Mouse (Mus musculus): Measurements from ENCODE around the gene Casd1. TPM values are rescaled to one million over a fixed set of nuclear protein-coding genes. Genes with fewer than 3 reads are reported as not detected.
"Not testable (repeated sequence)": the region's sequence is repeated elsewhere in the genome, so short reads cannot be mapped to it uniquely, and the experiment has no call there.

Gene Casd1
- polyA plus RNA-seq, 1 experiment from 2014 or later = 26.0 TPM

DNA sequence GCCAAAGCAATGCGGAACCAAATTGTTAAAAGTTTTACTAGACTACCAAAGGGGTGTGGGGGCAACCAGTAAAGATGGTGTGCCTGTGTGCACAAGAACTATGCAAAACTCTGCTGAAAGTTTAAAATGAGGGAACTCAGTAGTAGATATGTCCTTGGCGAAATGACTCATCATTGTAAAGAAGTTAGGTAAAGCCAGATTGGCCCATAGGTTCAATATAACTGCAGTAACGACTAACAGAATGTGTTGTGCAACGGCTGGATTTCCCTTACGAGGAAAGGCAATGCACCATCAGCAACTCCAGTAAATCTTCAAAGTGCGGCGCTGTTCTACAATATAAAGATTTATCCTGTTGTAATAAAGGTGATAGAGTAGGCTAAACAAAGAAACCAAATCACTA is 11.8 kb downstream of the Casd1 start:
- Histone ChIP-seq H3K36me3 (peaks cover 45% of the 10 kb centered on the region), H3K4me2 (no peak overlapping the region), H3K4me1 (peaks cover 9% of the 10 kb centered on the region), H3K4me3 (no peak overlapping the region), H3K27ac (replicated peaks) (no peak overlapping the region), H3K9ac (no peak overlapping the region), H3K27me3 (replicated peaks) (no peaks in the 10 kb centered on the region), H3K9me3 (0 out of 2 replicates have a peak, but pooled peaks cover 4% of the 10 kb centered on the region)
- ATAC-seq (ENCODE audit: extremely low read depth, insufficient number of reproducible peaks, low FRiP score, low TSS enrichment) = no peak
- WGBS = 91% methylated on average over 7 of the region's 7 CpGs

DNA sequence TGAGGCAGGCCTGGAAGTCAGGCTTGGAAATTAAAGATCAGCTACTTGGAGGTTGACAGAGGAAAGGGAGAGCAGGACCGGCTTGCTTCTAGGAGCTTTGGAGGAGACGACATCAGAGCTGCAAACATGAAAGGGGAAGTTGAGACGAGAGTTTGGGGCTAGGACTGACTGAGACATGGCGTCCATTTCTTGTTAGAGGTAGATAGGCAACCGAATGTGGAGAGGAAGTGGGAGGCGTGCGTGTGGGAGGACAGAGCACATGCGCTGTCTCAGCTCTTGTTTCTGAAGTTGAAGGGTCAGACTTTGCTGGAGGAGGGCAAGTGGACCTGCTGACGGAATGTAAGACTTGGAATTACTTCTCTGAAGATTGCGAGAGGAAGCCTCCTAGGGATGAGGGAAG is 17.3 kb downstream of the Casd1 start:
- Histone ChIP-seq H3K4me1 (no peaks in the 10 kb centered on the region), H3K9me3 (0 out of 2 replicates have a peak, but pooled peaks cover 4% of the 10 kb centered on the region), H3K4me2 (no peak overlapping the region), H3K4me3 (no peak overlapping the region), H3K9ac (no peak overlapping the region), H3K27me3 (replicated peaks) (no peaks in the 10 kb centered on the region), H3K27ac (replicated peaks) (no peak overlapping the region), H3K36me3 (peaks cover 50% of the 10 kb centered on the region)
- 65% methylated on average over 10 of the region's 10 CpGs for WGBS
- no peak for ATAC-seq (ENCODE audit: extremely low read depth, insufficient number of reproducible peaks, low FRiP score, low TSS enrichment)

DNA sequence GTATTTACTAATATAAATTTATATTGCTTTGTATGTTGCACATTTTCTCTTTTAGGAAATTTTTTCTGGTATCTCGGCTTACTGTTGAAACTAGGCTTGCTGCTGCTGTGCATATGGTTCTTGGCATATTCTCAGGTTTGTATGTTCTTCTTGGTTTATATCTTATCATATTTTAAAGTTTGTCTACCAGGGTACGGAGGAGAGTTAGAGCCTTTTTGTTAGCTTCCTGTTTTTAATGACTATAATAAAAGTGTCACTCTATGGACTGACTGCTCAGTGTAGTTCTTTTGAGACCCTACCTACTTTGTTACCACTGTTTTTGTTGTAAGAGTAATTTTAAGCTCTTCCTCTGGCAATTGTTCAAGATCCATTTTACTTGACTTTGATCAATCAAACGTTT is 30.8 kb downstream of the Casd1 start:
- H3K27ac ChIP-seq (replicated peaks) = no peak overlapping the region
- H3K9ac ChIP-seq = no peak overlapping the region
- ATAC-seq (ENCODE audit: extremely low read depth, insufficient number of reproducible peaks, low FRiP score, low TSS enrichment) = no peak
- H3K27me3 ChIP-seq (replicated peaks) = no peaks in the 10 kb centered on the region
- 68% methylated on average over 3 of the region's 3 CpGs for WGBS
- peaks cover 8% of the 10 kb centered on the region for H3K4me1 ChIP-seq
- no peak overlapping the region for H3K4me2 ChIP-seq
- H3K9me3 ChIP-seq = no peaks in the 10 kb centered on the region
- H3K4me3 ChIP-seq = no peak overlapping the region
- H3K36me3 ChIP-seq = peaks cover 34% of the 10 kb centered on the region

DNA sequence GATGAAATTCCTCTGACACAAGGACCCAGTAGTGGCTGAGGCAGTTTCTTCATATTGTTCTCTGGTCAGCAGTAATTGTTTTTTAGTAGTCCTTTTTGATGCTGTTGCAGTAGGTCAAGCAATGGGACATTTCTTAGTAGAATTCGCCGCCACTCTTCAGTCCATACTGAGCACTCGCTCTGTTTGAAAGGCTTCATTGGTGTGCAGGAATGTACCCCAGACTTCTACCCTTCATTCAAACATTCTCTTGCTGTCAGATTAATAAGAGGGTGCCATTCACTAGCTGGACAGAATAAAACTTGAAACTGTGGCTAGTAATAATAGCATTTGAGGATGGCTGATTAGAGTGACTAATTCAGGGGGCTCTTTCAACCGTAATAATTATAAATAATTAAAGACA is 32.5 kb downstream of the Casd1 start:
- 86% methylated on average over 4 of the region's 4 CpGs for WGBS
- no peak for ATAC-seq (ENCODE audit: extremely low read depth, insufficient number of reproducible peaks, low FRiP score, low TSS enrichment)
- peaks cover 45% of the 10 kb centered on the region for H3K36me3 ChIP-seq

DNA sequence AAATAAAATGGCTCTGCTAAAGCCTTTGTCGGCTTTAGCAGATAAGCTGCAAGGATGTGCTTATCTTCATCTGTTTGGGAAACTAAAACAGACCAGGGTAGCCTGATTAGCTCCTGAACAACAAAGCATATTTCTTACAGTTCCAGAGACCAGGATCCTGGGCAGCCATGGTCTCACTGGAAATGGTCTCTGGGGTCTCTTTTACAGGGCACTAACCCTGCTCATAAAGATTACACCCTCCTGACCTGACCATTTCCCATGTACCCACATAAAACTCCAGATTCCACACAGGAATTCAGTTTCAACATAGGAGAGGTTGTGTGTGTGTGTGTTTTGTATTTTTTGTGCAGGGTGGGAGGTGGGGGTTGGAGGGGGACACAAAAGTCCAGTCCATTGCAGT is 34.2 kb downstream of the Casd1 start:
- peaks cover 8% of the 10 kb centered on the region for H3K4me1 ChIP-seq
- ATAC-seq (ENCODE audit: extremely low read depth, insufficient number of reproducible peaks, low FRiP score, low TSS enrichment) = no peak
- H3K4me2 ChIP-seq = no peak overlapping the region
- H3K4me3 ChIP-seq = no peak overlapping the region
- H3K9me3 ChIP-seq = no peaks in the 10 kb centered on the region
- no peak overlapping the region for H3K9ac ChIP-seq
- H3K27me3 ChIP-seq (replicated peaks) = no peaks in the 10 kb centered on the region
- H3K27ac ChIP-seq (replicated peaks) = no peak overlapping the region
- 7% methylated on average over 1 of the region's 1 CpGs for WGBS
- H3K36me3 ChIP-seq = peaks cover 52% of the 10 kb centered on the region

More for the DNA sequence above, 32.5 kb downstream of the Casd1 start:
- Histone ChIP-seq H3K4me3 (no peak overlapping the region), H3K9ac (no peak overlapping the region), H3K27me3 (replicated peaks) (no peaks in the 10 kb centered on the region), H3K9me3 (no peaks in the 10 kb centered on the region), H3K4me1 (peaks cover 8% of the 10 kb centered on the region), H3K27ac (replicated peaks) (no peak overlapping the region), H3K4me2 (no peak overlapping the region)

DNA sequence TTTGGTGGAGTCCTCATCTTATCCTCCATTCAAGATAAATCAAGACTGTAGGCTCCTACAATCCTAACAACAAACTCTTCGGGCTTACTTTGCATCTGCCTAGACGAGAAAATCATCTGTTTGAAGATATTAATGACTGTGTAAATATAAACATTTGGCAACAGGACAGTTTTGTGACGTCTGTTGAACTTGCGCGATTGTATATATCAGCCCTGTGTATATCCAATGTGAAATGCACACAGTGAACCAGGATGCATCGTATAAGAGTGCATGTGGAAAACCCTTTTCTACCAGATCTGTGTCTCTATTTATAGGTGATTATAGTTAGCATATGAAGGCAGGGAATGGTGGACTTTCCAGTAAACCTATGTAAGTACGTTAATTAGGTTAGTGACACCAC is 41.4 kb downstream of the Casd1 start:
- H3K9me3 ChIP-seq = no peaks in the 10 kb centered on the region
- no peaks in the 10 kb centered on the region for H3K4me1 ChIP-seq
- no peak overlapping the region for H3K27ac ChIP-seq (replicated peaks)
- H3K9ac ChIP-seq = no peak overlapping the region
- H3K4me3 ChIP-seq = no peak overlapping the region
- no peaks in the 10 kb centered on the region for H3K27me3 ChIP-seq (replicated peaks)
- ATAC-seq (ENCODE audit: extremely low read depth, insufficient number of reproducible peaks, low FRiP score, low TSS enrichment) = no peak
- peaks cover 46% of the 10 kb centered on the region for H3K36me3 ChIP-seq
- H3K4me2 ChIP-seq = no peak overlapping the region
- WGBS = 75% methylated on average over 7 of the region's 7 CpGs

DNA sequence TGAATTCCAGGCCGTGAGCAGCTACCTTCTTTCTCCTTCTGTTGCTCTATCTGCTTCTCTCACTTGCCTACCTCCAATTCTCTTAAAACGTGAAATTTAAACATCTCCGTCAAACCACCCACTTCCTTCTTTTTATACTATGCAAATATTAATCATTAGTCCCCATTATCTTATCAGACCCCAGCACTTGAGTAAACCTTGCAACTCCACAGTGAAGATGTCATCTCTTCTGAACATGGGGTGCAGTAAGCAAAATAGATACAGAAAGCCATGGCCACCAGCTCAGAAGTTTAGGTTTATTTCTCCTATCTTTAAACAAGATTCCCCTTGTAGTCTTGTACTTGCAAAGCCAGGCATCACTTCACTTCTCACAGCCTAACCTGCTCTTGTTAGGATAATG is 46.7 kb downstream of the Casd1 start:
- no peak for ATAC-seq (ENCODE audit: extremely low read depth, insufficient number of reproducible peaks, low FRiP score, low TSS enrichment)
- Histone ChIP-seq H3K27ac (replicated peaks) (no peak overlapping the region), H3K27me3 (replicated peaks) (no peaks in the 10 kb centered on the region), H3K4me3 (no peak overlapping the region), H3K9me3 (no peaks in the 10 kb centered on the region), H3K4me1 (no peaks in the 10 kb centered on the region), H3K36me3 (peaks cover 3% of the 10 kb centered on the region; the same call in 1 of the 2 replicates), H3K4me2 (no peak overlapping the region), H3K9ac (no peak overlapping the region)
- 68% methylated on average over 3 of the region's 3 CpGs for WGBS

DNA sequence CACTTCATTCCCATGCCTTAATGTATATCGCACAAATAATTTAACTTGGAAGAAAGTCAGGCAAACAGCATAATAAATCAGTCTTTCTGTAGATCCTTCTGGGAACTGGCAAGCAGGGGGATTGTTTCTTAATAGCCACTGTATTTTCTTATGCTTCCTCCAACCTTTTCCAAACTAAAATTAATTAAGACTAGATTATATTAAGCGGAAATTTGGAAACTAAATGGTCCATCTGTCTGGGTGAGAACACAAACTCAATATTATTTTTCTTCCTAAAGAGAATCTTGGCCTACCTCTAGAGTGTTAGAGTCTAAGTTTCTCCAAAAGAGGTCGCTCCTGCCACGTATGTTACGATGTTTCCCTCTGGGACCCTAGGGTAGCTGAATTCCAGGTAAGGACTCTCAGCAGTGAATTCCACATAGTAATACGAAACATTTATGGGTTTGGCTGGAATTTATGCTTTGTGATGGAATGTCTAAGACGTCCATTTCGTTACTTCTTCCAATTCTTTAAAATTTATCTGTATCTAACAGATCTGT is 52.0 kb downstream of the Casd1 start:
- Histone ChIP-seq H3K4me2 (no peak overlapping the region), H3K4me3 (no peak overlapping the region), H3K9ac (no peak overlapping the region), H3K36me3 (no peaks in the 10 kb centered on the region), H3K27me3 (replicated peaks) (no peaks in the 10 kb centered on the region), H3K9me3 (no peaks in the 10 kb centered on the region), H3K4me1 (peaks cover 6% of the 10 kb centered on the region; the same call in 1 of the 2 replicates), H3K27ac (replicated peaks) (no peak overlapping the region)
- WGBS = 77% methylated on average over 8 of the region's 8 CpGs
- no peak for ATAC-seq (ENCODE audit: extremely low read depth, insufficient number of reproducible peaks, low FRiP score, low TSS enrichment)

DNA sequence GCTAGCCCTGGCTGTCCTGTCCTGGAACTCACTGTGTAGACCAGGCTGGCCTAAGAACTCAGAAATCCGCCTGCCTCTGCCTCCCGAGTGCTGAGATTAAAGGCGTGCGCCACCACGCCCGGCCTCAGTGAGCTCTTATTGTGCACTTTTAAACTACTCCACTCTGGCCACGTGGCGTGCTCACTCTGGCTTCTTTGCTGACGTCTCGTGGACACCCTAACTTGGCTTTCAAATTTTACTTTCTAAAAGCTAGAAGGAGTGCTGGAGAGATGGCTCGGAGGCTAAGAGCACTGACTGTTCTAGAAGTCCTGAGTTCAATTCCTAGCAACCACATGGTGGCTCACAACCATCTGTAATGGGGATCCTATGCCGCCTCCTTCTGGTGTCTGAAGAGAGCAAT is 53.1 kb downstream of the Casd1 start:
- not testable (repeated sequence) for H3K9me3 ChIP-seq; H3K36me3 ChIP-seq; H3K4me3 ChIP-seq; H3K4me2 ChIP-seq; H3K27ac ChIP-seq (replicated peaks); H3K4me1 ChIP-seq; H3K27me3 ChIP-seq (replicated peaks); H3K9ac ChIP-seq; ATAC-seq (ENCODE audit: extremely low read depth, insufficient number of reproducible peaks, low FRiP score, low TSS enrichment)
- WGBS = 89% methylated on average over 12 of the region's 12 CpGs

DNA sequence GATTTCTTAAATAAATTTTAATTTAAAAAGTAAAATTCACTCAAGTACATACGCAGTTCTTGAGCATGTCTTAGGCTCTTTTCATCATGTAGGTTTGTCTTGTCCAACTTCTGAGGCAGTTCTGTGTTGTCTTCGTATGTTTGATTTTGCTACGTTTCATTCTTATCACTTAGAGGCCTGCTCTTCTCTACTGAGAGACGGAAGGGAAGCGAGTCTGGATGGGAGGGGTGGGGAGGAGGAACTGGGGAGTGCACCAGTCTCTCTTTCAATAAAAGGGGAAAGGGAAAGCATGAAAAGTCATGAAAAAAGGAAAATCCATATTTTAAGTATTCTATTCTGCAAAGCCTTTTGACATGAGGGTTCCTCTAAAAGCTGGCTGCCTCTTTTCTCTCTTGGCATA is 54.8 kb downstream of the Casd1 start:
- no peak for ATAC-seq (ENCODE audit: extremely low read depth, insufficient number of reproducible peaks, low FRiP score, low TSS enrichment)
- WGBS = 20% methylated on average over 5 of the region's 5 CpGs
- no peaks in the 10 kb centered on the region for H3K36me3 ChIP-seq

DNA sequence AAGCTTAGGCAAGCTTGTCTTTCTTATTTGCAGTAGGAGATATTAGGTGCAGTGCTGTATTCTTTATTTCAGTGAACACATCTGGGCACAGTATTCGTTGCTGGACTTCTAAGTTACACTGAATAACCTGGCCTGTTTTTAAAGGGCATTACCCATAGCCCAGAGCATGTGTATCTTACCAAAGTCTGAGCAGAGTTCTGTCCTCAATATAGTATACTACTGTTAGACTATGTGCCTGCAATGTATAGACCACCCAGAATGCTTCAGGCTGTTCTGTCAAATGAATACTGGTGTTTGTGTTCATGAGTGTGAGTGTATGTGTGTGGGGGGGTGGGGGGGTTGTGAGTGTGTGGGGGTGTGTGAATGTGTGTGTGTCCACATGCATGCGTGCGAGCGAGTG is 55.3 kb downstream of the Casd1 start:
- Histone ChIP-seq H3K9me3 (no peaks in the 10 kb centered on the region), H3K4me1 (peaks cover 6% of the 10 kb centered on the region; the same call in 1 of the 2 replicates), H3K36me3 (no peaks in the 10 kb centered on the region), H3K27me3 (replicated peaks) (no peaks in the 10 kb centered on the region), H3K4me2 (no peak overlapping the region), H3K4me3 (no peak overlapping the region), H3K9ac (no peak overlapping the region), H3K27ac (replicated peaks) (no peak overlapping the region)
- 86% methylated on average over 4 of the region's 4 CpGs for WGBS
- no peak for ATAC-seq (ENCODE audit: extremely low read depth, insufficient number of reproducible peaks, low FRiP score, low TSS enrichment)

More for the DNA sequence above, 54.8 kb downstream of the Casd1 start:
- Histone ChIP-seq H3K27ac (replicated peaks) (no peak overlapping the region), H3K9ac (no peak overlapping the region), H3K27me3 (replicated peaks) (no peaks in the 10 kb centered on the region), H3K4me3 (no peak overlapping the region), H3K9me3 (no peaks in the 10 kb centered on the region), H3K4me2 (no peak overlapping the region), H3K4me1 (peaks cover 6% of the 10 kb centered on the region; the same call in 1 of the 2 replicates)

DNA sequence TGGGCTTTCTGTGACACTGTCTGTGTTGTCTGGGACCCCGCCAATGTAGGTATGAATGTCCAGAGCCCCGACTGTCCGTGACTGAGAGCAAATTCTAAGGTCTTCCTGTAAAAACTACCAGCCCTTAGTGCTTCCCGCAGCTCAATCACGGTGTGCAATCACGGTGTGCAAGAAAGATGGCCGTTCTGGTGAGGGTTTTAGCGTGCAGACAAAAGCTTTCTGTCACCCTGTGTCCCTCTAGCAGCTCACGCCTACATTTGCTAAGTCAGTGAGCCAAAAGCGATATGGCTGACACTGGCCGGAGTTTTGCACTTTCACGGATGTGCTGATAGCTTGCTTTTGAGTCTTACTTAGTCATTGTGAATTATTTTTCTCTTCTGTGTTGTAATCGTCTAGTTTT is 58.2 kb downstream of the Casd1 start:
- Histone ChIP-seq H3K27ac (replicated peaks) (no peak overlapping the region), H3K9me3 (no peaks in the 10 kb centered on the region), H3K4me1 (peaks cover 6% of the 10 kb centered on the region; the same call in 1 of the 2 replicates), H3K27me3 (replicated peaks) (no peaks in the 10 kb centered on the region), H3K4me2 (no peak overlapping the region), H3K4me3 (no peak overlapping the region), H3K9ac (no peak overlapping the region), H3K36me3 (no peaks in the 10 kb centered on the region)
- WGBS = 79% methylated on average over 13 of the region's 13 CpGs
- no peak for ATAC-seq (ENCODE audit: extremely low read depth, insufficient number of reproducible peaks, low FRiP score, low TSS enrichment)
